Mouse (Mus musculus) hindbrain, embryonic 13.5 days (tissue): Measurements from ENCODE around the gene Orai2. TPM values are rescaled to one million over a fixed set of nuclear protein-coding genes. Genes with fewer than 3 reads are reported as not detected.
"Not testable (repeated sequence)": the region's sequence is repeated elsewhere in the genome, so short reads cannot be mapped to it uniquely, and the experiment has no call there.

Experiments
- ATAC-seq: fragments of 200-750 bp; cut with Nextera tagmentation; 2 replicates; pipeline ENCODE4 v1.8.0; 2017; ENCODE audit warnings: moderate TSS enrichment; ENCODE audit not compliant: low FRiP score
- H3K27ac ChIP-seq: fragments of 300-500 bp; sonication (generic); 2 replicates; pipeline ENCODE4 v1.5.1; 2015; ENCODE audit warnings: inconsistent platforms, mild to moderate bottlenecking, moderate library complexity
- H3K27me3 ChIP-seq: fragments of 300-500 bp; sonication (generic); 2 replicates; pipeline ENCODE4 v1.6.1; 2015; ENCODE audit warnings: mild to moderate bottlenecking, inconsistent platforms
- H3K36me3 ChIP-seq: fragments of 300-500 bp; sonication (generic); 2 replicates; pipeline ENCODE4 v1.6.1; 2015; ENCODE audit warnings: mild to moderate bottlenecking, inconsistent platforms
- H3K4me1 ChIP-seq: fragments of 300-500 bp; sonication (generic); replicated peaks from 2 replicates; pipeline ENCODE4 v1.6.1; 2015; ENCODE audit warnings: inconsistent platforms
- H3K4me2 ChIP-seq: fragments of 300-500 bp; sonication (generic); 2 replicates; pipeline ENCODE4 v1.6.1; 2015; ENCODE audit warnings: inconsistent platforms, mild to moderate bottlenecking, moderate library complexity
- H3K4me3 ChIP-seq: fragments of 300-500 bp; sonication (generic); 2 replicates; pipeline ENCODE4 v1.5.1; 2015; ENCODE audit warnings: mild to moderate bottlenecking, inconsistent platforms
- H3K9ac ChIP-seq: fragments of 300-500 bp; sonication (generic); 2 replicates; pipeline ENCODE4 v1.6.1; 2015; ENCODE audit warnings: mild to moderate bottlenecking, inconsistent platforms
- H3K9me3 ChIP-seq: fragments of 300-500 bp; sonication (generic); 2 replicates; pipeline ENCODE4 v1.6.1; 2016; ENCODE audit warnings: inconsistent platforms
- WGBS: fragments of 180-500 bp; shearing (Covaris S2); methylation state at CpG from one replicate; pipeline ENCODE4 v1.1.7; 2015; 5-methylcytosine and 5-hydroxymethylcytosine counted together
- polyA plus RNA-seq: library from polyadenylated mRNA; unstranded; fragments of >200 nt; fragmentation: Nextera tagmentation; extraction: Ambion mirVana; gene quantifications from 2 replicates; pipeline ENCODE4 v1.2.1, GENCODE M21; 2015

Orai2 gene
- polyA plus RNA-seq, 1 experiment from 2014 or later, result 34.0 TPM

DNA sequence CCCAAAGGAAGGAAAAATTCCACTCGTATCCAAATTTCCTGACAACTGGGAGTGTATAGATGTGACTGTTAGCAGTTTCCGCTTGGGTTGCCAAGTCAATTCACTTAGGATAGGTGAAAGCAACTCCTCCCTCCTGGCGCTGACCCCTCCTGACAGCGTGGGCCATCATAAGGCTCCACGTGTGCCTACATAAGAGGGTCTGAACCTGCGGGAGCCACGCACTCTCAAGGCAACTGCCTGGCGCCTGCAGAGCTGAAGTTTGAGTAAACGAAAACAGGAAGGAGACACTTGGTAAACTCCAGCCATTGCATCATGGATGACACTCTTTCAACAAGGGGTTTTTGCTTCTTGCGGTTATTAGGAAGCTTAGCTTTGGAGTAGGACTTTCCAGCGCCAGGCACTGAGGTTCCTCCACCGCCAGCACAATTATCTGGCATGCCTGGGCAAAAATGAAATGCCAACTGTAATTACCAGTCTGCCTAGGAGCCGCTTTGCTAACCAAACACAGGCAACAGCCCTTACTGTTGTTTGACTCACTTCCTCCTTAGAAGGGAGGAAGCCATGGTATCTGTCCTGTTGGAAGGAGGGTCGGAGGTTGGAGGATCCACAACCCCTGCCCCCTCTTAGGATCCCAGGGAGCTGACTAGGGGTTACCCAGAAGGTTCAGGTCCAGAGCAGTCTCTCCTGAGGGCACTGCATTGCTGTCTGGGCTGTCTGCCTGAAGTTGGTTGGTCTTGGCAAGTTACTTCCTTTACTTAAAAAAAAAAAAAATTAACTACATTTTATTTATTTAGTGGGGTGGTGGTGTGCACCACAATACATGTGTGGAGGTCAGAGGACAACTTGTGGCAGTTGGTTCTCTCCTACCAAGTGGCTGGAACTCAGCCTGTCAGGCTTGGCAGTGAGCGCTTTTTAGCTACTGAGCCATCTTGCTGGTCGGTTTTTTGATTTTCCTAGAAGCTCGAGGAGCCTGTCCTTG is 1.1 kb upstream of the Orai2 start:
- H3K36me3 ChIP-seq, result peaks cover 11% of the 10 kb centered on the region
- H3K9me3 ChIP-seq, result peaks cover 4% of the 10 kb centered on the region; the same call in 1 of the 2 replicates
- peaks cover 30% of the 10 kb centered on the region for H3K4me1 ChIP-seq
- 43% methylated on average over 17 of the region's 17 CpGs for WGBS
- peak overlapping the region; percentile 58 for H3K4me3 ChIP-seq
- ATAC-seq, result no peak
- H3K27me3 ChIP-seq, result no peaks in the 10 kb centered on the region
- H3K9ac ChIP-seq, result peak overlapping the region; percentile 77
- H3K4me2 ChIP-seq, result peak overlapping the region; percentile 68
- H3K27ac ChIP-seq, result peak overlapping the region; percentile 87

GRCm38 (mm10) chr5:136169626-136170511 is 644 bp downstream of the Orai2 start:
- Histone ChIP-seq H3K4me1 (peaks cover 43% of the 10 kb centered on the region), H3K4me2 (peak overlapping the region; percentile 68), H3K4me3 (peak overlapping the region; percentile 58), H3K36me3 (peaks cover 14% of the 10 kb centered on the region), H3K27ac (peak overlapping the region; percentile 87), H3K9ac (peak overlapping the region; percentile 77), H3K9me3 (peaks cover 4% of the 10 kb centered on the region; the same call in 1 of the 2 replicates), H3K27me3 (no peaks in the 10 kb centered on the region)
- ATAC-seq, result peak; percentile 50
- WGBS, result 13% methylated on average over 15 of the region's 15 CpGs

DNA sequence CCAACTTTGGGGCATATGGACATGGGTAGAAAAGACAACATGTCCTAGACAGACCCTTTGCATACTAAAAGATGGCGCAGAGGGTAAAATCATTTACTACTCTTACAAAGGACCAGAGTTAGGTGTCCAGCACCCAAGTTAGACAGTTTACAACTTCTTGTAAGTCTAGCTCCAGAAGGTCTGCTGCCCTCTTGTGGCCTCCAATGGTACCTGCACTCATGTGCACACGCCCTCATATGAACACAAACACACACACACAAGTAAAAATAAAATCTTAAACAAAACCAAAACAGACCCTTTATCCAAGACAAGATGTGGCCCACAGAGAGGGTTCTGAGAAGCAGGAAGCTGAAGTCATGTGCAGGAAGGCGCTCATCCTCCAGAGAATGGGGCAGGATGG is 2.4 kb downstream of the Orai2 start:
- Histone ChIP-seq H3K9me3 (peaks cover 4% of the 10 kb centered on the region; the same call in 1 of the 2 replicates), H3K4me1 (peaks cover 46% of the 10 kb centered on the region), H3K27me3 (no peaks in the 10 kb centered on the region), H3K9ac (no peak overlapping the region), H3K27ac (no peak overlapping the region), H3K4me3 (no peak overlapping the region), H3K36me3 (peaks cover 14% of the 10 kb centered on the region), H3K4me2 (no peak overlapping the region)
- ATAC-seq, result no peak
- 93% methylated on average over 3 of the region's 3 CpGs for WGBS

DNA sequence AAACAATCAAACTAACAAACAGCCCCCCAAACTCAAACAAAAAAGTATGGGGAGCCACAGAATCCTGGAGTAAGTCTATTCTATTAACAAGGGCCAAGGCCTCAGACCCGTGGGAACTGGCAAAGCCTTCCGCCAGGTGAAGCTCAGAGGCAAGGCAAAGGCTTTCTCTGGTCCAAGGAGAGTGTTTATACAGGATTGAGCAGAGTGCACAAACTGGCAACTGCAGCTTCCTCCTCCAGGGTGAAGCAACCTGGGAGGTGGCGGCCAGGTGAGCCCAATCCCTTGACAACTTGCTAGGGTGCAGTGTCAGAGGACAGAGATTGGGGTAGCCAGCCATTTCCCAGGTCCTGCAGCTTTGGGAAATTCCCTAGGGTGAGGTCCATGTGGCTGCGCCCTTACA is 3.2 kb downstream of the Orai2 start:
- H3K9ac ChIP-seq, result no peak overlapping the region
- no peak for ATAC-seq
- WGBS, result 90% methylated on average over 4 of the region's 4 CpGs
- peaks cover 46% of the 10 kb centered on the region for H3K4me1 ChIP-seq
- H3K27ac ChIP-seq, result no peak overlapping the region
- H3K4me3 ChIP-seq, result no peak overlapping the region
- peaks cover 4% of the 10 kb centered on the region; the same call in 1 of the 2 replicates for H3K9me3 ChIP-seq
- H3K27me3 ChIP-seq, result no peaks in the 10 kb centered on the region
- H3K36me3 ChIP-seq, result peaks cover 14% of the 10 kb centered on the region
- H3K4me2 ChIP-seq, result no peak overlapping the region

- peaks cover 33% of the 10 kb centered on the region for H3K4me1 ChIP-seq
- no peak overlapping the region for H3K4me3 ChIP-seq
- no peak for ATAC-seq
- H3K27me3 ChIP-seq, result no peaks in the 10 kb centered on the region
- peaks cover 4% of the 10 kb centered on the region; the same call in 1 of the 2 replicates for H3K9me3 ChIP-seq
- peaks cover 23% of the 10 kb centered on the region for H3K36me3 ChIP-seq
- 75% methylated on average over 8 of the region's 8 CpGs for WGBS
- peak overlapping the region; percentile 44; the same call in 1 of the 2 replicates for H3K27ac ChIP-seq
- H3K9ac ChIP-seq, result no peak overlapping the region; the same call in 1 of the 2 replicates
- no peak overlapping the region for H3K4me2 ChIP-seq
These were observed 5.3 kb downstream of the Orai2 start for GRCm38 (mm10) chr5:136165246-136165645.

- no peak overlapping the region; the same call in 1 of the 2 replicates for H3K9ac ChIP-seq
- H3K36me3 ChIP-seq, result peaks cover 26% of the 10 kb centered on the region
- H3K27me3 ChIP-seq, result no peaks in the 10 kb centered on the region
- H3K4me1 ChIP-seq, result peaks cover 28% of the 10 kb centered on the region
- peaks cover 4% of the 10 kb centered on the region; the same call in 1 of the 2 replicates for H3K9me3 ChIP-seq
- H3K27ac ChIP-seq, result peak overlapping the region; percentile 64
- 63% methylated on average over 11 of the region's 11 CpGs for WGBS
- H3K4me2 ChIP-seq, result no peak overlapping the region
- H3K4me3 ChIP-seq, result no peak overlapping the region
- ATAC-seq, result peak; percentile 57; the same call in 1 of the 2 replicates
These were observed 6.6 kb downstream of the Orai2 start for GRCm38 (mm10) chr5:136163807-136164474.

DNA sequence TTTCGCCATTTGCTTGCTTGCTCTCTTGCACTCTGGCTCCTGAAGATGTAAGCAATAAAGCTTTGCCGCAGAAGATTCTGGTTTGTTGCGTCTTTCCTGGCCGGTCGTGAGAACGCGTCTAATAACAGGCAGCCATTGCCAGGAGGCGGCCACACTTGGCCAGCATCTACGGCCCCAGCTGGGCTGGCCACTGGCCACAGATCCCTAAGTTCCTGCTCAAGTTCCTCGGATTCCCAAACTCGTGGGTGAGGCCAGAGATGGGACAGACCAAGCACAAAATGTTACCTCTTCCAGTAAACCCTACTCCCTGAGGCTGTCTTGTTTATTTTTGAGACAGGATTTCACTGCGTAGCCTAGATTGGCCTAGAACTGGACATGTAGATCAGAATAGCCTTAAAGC is 10.4 kb downstream of the Orai2 start:
- Histone ChIP-seq H3K36me3 (peaks cover 12% of the 10 kb centered on the region), H3K4me1 (peaks cover 15% of the 10 kb centered on the region)
- not testable (repeated sequence) for ATAC-seq, H3K27ac ChIP-seq, H3K9me3 ChIP-seq, H3K27me3 ChIP-seq, H3K9ac ChIP-seq, H3K4me3 ChIP-seq, H3K4me2 ChIP-seq
- 90% methylated on average over 11 of the region's 12 CpGs for WGBS

DNA sequence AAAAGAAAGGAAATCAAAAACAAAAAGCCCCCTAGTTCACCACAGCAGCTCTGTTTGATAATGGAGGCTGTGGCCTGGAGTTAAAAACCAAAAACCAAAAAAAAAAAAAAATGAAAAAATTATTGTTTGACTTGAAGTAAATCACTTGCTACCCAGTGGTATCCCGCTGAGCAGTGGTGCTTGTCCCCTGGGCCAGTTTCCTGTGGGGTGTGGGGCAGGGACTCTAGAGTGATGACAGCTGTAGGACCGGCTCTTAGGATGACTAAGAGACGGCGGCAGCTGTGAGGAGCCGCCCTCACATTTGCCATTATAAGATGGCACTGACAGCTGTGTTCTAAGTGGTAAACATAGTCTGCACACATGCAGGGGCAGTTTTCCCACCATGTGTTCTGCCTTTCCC is 15.1 kb downstream of the Orai2 start:
- no peaks in the 10 kb centered on the region for H3K27me3 ChIP-seq
- H3K36me3 ChIP-seq, result peaks cover 16% of the 10 kb centered on the region
- H3K27ac ChIP-seq, result no peak overlapping the region
- 84% methylated on average over 5 of the region's 5 CpGs for WGBS
- no peaks in the 10 kb centered on the region for H3K4me1 ChIP-seq
- no peak overlapping the region for H3K4me2 ChIP-seq
- no peak overlapping the region for H3K4me3 ChIP-seq
- no peak overlapping the region for H3K9ac ChIP-seq
- H3K9me3 ChIP-seq, result no peaks in the 10 kb centered on the region
- no peak for ATAC-seq

GRCm38 (mm10) chr5:136152365-136152764 is 18.1 kb downstream of the Orai2 start:
- H3K4me1 ChIP-seq, result no peaks in the 10 kb centered on the region
- WGBS, result 87% methylated on average over 8 of the region's 8 CpGs
- no peaks in the 10 kb centered on the region for H3K9me3 ChIP-seq
- H3K27me3 ChIP-seq, result no peaks in the 10 kb centered on the region
- no peak overlapping the region for H3K9ac ChIP-seq
- H3K27ac ChIP-seq, result no peak overlapping the region
- ATAC-seq, result no peak
- peaks cover 11% of the 10 kb centered on the region for H3K36me3 ChIP-seq
- H3K4me2 ChIP-seq, result no peak overlapping the region
- no peak overlapping the region for H3K4me3 ChIP-seq

GRCm38 (mm10) chr5:136149134-136149576 is 21.4 kb downstream of the Orai2 start:
- 65% methylated on average over 5 of the region's 5 CpGs for WGBS
- not testable (repeated sequence) for H3K9ac ChIP-seq, H3K4me1 ChIP-seq, H3K4me2 ChIP-seq, H3K27ac ChIP-seq, H3K36me3 ChIP-seq, H3K27me3 ChIP-seq, H3K9me3 ChIP-seq, H3K4me3 ChIP-seq, ATAC-seq

DNA sequence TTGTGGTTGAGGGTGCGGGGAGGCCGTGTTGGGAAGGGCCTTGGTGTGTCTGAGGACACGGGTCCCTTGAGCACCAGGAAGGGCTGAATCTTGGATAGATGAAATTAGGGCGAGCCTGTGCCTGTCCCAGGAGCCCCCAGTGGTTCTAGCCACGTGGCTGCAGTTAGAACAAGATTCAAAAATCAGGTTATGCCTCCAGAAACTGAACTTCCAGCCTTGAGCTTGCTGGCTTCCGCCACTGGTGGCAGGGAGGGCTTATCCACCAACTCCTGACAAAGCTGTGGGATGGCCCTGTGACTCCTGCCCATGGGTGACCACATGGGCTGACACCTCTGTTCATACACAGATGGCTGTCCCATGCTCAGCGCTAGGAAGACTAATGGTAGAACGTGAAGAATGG is 22.8 kb downstream of the Orai2 start:
- Histone ChIP-seq H3K27ac (no peak overlapping the region), H3K9me3 (no peaks in the 10 kb centered on the region), H3K9ac (no peak overlapping the region), H3K4me2 (no peak overlapping the region), H3K36me3 (no peaks in the 10 kb centered on the region), H3K4me1 (no peaks in the 10 kb centered on the region), H3K27me3 (no peaks in the 10 kb centered on the region), H3K4me3 (no peak overlapping the region)
- WGBS, result 78% methylated on average over 8 of the region's 8 CpGs
- ATAC-seq, result no peak
